Mouse (Mus musculus) stomach, embryonic 15.5 days (tissue): Measurements from ENCODE around the gene Kcna6. TPM values are rescaled to one million over a fixed set of nuclear protein-coding genes. Genes with fewer than 3 reads are reported as not detected.

Source experiments
- ATAC-seq: fragments of 200-750 bp; cut with Nextera tagmentation; 2 replicates; pipeline ENCODE4 v1.8.0; 2017; ENCODE audit warnings: low read depth, moderate number of reproducible peaks, moderate TSS enrichment; ENCODE audit not compliant: insufficient read depth, low FRiP score
- H3K27ac ChIP-seq: fragments of 300-500 bp; sonication (generic); 2 replicates; pipeline ENCODE4 v1.5.1; 2015; ENCODE audit warnings: mild to moderate bottlenecking, inconsistent platforms
- H3K27me3 ChIP-seq: fragments of 300-500 bp; sonication (generic); replicated peaks from 2 replicates; pipeline ENCODE4 v1.6.1; 2015; ENCODE audit warnings: inconsistent platforms
- H3K36me3 ChIP-seq: fragments of 300-500 bp; sonication (generic); 2 replicates; pipeline ENCODE4 v1.6.1; 2015; ENCODE audit warnings: inconsistent platforms
- H3K4me1 ChIP-seq: fragments of 300-500 bp; sonication (generic); 2 replicates; pipeline ENCODE4 v1.6.1; 2015; ENCODE audit warnings: inconsistent platforms
- H3K4me2 ChIP-seq: fragments of 300-500 bp; sonication (generic); 2 replicates; pipeline ENCODE4 v1.6.1; 2015; ENCODE audit warnings: mild to moderate bottlenecking, inconsistent platforms
- H3K4me3 ChIP-seq: fragments of 300-500 bp; sonication (generic); replicated peaks from 2 replicates; pipeline ENCODE4 v1.5.1; 2015; ENCODE audit warnings: inconsistent platforms
- H3K9ac ChIP-seq: fragments of 300-500 bp; sonication (generic); 2 replicates; pipeline ENCODE4 v1.6.1; 2015; ENCODE audit warnings: inconsistent platforms
- H3K9me3 ChIP-seq: fragments of 300-500 bp; sonication (generic); 2 replicates; pipeline ENCODE4 v1.6.1; 2016; ENCODE audit warnings: inconsistent platforms
- WGBS: fragments of 180-500 bp; shearing (Covaris S2); methylation state at CpG from one replicate; pipeline ENCODE4 v1.1.7; 2015; 5-methylcytosine and 5-hydroxymethylcytosine counted together
- polyA plus RNA-seq: library from polyadenylated mRNA; unstranded; fragments of >200 nt; fragmentation: Nextera tagmentation; extraction: Ambion mirVana; gene quantifications from 2 replicates; pipeline ENCODE4 v1.2.1, GENCODE M21; 2015

The Kcna6 gene
- polyA plus RNA-seq, 1 experiment from 2014 or later: 2.8 TPM

DNA sequence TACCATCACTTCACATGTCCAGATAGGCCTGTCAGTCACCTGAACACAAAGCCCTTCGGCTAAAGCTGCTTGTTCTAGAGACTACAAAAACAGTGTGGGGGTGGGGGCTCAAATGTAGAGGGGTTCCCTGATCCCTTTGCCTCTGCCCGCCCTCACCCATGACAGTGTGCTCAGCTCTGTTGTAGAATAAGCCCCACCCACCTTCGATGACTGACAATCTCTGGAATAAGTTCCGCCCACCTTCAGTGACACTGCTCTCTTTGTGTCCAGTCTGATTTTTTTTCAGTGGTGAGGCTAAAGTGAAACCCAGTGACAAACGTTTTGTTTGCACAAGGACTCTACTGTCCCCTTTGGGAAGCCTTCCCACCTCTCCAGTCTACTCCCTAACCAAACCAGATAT is 26.1 kb upstream of the Kcna6 start:
- WGBS: 59% methylated on average over 5 of the region's 5 CpGs
- Histone ChIP-seq H3K9me3 (no peaks in the 10 kb centered on the region), H3K27me3 (no peaks in the 10 kb centered on the region), H3K4me2 (no peak overlapping the region), H3K4me1 (0 out of 2 replicates have a peak, but pooled peaks cover 2% of the 10 kb centered on the region), H3K4me3 (no peak overlapping the region), H3K9ac (no peak overlapping the region), H3K27ac (no peak overlapping the region), H3K36me3 (no peaks in the 10 kb centered on the region)
- no peak for ATAC-seq

DNA sequence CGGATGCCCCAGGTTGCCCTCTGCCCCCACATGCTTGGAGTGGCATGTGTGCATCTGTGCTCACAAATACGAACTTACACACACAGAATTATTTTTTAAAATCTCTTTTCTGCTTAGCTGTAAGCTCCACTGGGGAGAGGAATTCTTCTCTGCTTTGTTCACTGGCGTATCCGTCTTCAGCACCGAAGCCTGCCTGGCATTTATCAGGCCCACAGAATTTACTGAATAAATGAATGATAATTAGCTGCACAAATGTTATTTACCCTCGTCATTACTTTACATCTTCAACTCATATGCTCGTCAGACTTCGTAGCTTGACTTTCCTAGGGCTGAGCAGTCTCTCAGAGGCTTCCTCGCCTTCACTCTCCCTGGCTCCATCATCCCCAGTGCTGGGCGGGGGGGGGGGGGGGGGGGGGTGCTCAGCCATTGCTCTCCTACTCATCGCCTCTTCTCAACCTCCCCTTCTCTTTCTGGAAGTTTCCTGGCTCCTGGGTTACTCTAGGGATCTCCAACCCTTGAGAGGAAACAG is 24.2 kb upstream of the Kcna6 start:
- no peak overlapping the region for H3K27ac ChIP-seq
- H3K36me3 ChIP-seq: no peaks in the 10 kb centered on the region
- no peaks in the 10 kb centered on the region for H3K9me3 ChIP-seq
- 0 out of 2 replicates have a peak, but pooled peaks cover 2% of the 10 kb centered on the region for H3K4me1 ChIP-seq
- H3K27me3 ChIP-seq: no peaks in the 10 kb centered on the region
- H3K4me3 ChIP-seq: no peak overlapping the region
- ATAC-seq: no peak
- 79% methylated on average over 10 of the region's 11 CpGs for WGBS
- H3K9ac ChIP-seq: no peak overlapping the region
- no peak overlapping the region for H3K4me2 ChIP-seq

DNA sequence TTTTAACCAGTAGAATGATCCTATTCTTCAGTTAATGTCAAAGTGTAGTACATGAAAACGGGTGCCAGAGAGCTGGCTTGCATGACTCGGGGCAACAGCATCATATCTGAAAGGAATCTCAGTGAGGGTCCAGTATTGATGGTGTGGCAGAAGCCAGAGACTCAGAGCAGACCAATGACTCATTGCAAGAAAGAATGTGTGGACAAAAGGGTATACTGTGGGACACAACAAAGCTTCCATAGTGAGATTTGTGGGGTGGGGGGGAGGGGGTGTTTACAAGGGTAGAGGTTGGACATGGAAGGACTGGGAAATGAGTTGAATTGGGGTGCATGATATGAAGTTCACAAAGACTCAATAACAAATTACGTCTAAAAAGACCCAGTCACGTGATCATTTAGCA is 20.9 kb upstream of the Kcna6 start:
- Histone ChIP-seq H3K36me3 (no peaks in the 10 kb centered on the region), H3K27me3 (no peaks in the 10 kb centered on the region), H3K4me3 (no peak overlapping the region), H3K9me3 (no peaks in the 10 kb centered on the region), H3K4me1 (no peaks in the 10 kb centered on the region), H3K27ac (no peak overlapping the region), H3K9ac (no peak overlapping the region), H3K4me2 (no peak overlapping the region)
- 83% methylated on average over 4 of the region's 4 CpGs for WGBS
- no peak for ATAC-seq

DNA sequence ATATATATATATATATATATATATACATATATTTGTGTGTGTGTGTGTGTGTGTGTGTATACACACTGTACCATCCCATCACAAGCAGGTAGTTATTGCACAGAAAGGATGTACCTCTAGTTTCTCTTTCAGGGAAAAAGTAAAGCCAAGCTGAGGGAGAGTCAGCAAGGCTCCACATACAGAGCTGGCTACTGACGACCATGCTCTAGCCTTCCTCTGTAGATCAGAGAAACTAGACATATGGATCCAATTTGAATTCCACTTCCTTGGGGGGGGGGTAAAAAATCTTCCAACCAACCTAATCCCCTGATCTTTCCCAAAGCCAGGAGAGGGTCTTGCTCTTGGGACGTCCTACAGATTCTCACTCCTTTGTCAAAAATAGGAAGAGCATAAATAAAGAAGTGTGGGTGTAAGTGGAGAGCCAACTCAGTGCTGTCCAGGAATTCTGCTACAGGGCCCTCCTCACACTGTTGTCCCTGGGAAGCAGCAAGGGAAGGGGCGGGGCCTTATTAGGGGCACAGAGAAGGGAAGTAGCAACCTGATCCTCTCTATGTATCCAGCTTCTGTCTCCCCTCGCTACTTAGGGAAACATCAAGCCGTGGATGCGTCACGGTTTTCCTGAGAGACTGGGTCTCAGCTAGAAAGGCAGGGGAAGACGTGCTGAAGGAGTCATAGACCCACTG is 15.4 kb upstream of the Kcna6 start:
- Histone ChIP-seq H3K36me3 (no peaks in the 10 kb centered on the region), H3K4me2 (no peak overlapping the region), H3K4me1 (no peaks in the 10 kb centered on the region), H3K9me3 (no peaks in the 10 kb centered on the region), H3K4me3 (no peak overlapping the region), H3K27ac (no peak overlapping the region), H3K9ac (no peak overlapping the region), H3K27me3 (no peaks in the 10 kb centered on the region)
- WGBS: 27% methylated on average over 8 of the region's 8 CpGs
- peak; percentile 58; the same call in 1 of the 2 replicates for ATAC-seq

DNA sequence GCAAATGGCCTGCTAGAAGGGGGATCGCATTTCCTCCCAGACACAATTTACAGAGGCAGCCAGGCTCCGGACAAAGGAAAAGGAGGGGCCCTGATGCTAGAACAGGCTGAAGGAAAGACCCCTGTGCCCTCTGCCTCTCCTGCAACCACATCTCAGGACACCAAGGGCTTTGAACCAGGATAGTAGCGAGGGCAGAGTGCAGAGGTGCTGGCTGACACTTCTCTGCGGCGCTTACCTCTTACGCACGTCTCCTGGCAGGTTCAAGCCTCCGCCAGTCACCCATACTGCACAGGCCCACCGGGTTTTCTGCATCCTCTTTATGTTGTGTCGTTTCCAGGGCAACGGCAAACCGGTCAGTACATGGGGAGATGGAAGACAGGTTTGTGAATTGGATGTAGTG is 12.0 kb upstream of the Kcna6 start:
- Histone ChIP-seq H3K27me3 (no peaks in the 10 kb centered on the region), H3K9ac (no peak overlapping the region), H3K36me3 (no peaks in the 10 kb centered on the region), H3K9me3 (no peaks in the 10 kb centered on the region), H3K4me2 (no peak overlapping the region), H3K27ac (no peak overlapping the region), H3K4me1 (no peaks in the 10 kb centered on the region), H3K4me3 (no peak overlapping the region)
- no peak for ATAC-seq
- 41% methylated on average over 12 of the region's 12 CpGs for WGBS

DNA sequence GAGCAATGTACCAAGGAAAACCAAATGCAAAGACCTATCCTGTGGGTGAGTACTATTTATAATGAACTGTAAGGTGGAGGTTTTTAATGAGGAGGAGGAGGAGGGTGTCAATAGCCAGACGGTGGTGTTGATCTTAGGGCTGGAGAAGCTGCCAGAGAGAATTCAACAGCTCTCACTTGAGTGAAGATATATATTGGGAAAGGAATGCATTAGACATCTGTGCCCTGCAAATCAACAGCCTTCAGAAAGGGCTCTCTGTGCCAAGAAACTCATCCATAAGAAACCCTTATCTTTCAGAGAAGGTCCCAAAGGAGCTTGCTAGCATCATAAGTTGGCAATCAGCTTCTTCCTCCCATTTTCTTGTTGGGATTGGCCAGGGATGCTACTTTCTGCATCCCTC is 5.4 kb upstream of the Kcna6 start:
- Histone ChIP-seq H3K4me3 (no peak overlapping the region), H3K4me1 (no peaks in the 10 kb centered on the region), H3K9ac (no peak overlapping the region), H3K36me3 (no peaks in the 10 kb centered on the region), H3K4me2 (no peak overlapping the region), H3K27ac (no peak overlapping the region), H3K9me3 (no peaks in the 10 kb centered on the region), H3K27me3 (0 out of 2 replicates have a peak, but pooled peaks cover 7% of the 10 kb centered on the region)
- 28% methylated on average over 1 of the region's 1 CpGs for WGBS
- ATAC-seq: no peak

DNA sequence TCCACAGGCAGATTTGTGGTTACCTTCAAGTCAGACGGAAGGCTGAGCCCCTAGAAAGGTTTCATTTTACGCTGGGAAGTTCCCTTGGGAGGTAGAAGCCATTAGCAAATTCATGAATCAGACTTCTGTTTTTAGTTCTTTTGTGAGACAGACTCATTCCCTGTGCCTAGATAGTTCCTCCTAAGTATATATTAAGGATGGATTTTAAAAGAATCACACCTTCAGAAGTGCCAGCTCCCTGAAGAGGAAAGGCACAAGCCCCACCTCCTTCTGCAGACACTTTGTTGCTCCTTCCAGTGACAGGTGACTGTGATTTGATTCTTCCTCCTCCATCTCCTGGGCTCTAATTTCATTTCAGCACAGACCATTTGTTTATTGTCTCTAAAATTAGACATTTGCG is 2.1 kb upstream of the Kcna6 start:
- H3K27ac ChIP-seq: no peak overlapping the region
- 64% methylated on average over 3 of the region's 3 CpGs for WGBS
- peaks cover 16% of the 10 kb centered on the region; the same call in 1 of the 2 replicates for H3K4me1 ChIP-seq
- ATAC-seq: no peak
- no peaks in the 10 kb centered on the region for H3K36me3 ChIP-seq
- no peak overlapping the region for H3K4me3 ChIP-seq
- no peak overlapping the region for H3K4me2 ChIP-seq
- H3K9me3 ChIP-seq: no peaks in the 10 kb centered on the region
- H3K27me3 ChIP-seq: peaks cover 33% of the 10 kb centered on the region
- no peak overlapping the region for H3K9ac ChIP-seq

DNA sequence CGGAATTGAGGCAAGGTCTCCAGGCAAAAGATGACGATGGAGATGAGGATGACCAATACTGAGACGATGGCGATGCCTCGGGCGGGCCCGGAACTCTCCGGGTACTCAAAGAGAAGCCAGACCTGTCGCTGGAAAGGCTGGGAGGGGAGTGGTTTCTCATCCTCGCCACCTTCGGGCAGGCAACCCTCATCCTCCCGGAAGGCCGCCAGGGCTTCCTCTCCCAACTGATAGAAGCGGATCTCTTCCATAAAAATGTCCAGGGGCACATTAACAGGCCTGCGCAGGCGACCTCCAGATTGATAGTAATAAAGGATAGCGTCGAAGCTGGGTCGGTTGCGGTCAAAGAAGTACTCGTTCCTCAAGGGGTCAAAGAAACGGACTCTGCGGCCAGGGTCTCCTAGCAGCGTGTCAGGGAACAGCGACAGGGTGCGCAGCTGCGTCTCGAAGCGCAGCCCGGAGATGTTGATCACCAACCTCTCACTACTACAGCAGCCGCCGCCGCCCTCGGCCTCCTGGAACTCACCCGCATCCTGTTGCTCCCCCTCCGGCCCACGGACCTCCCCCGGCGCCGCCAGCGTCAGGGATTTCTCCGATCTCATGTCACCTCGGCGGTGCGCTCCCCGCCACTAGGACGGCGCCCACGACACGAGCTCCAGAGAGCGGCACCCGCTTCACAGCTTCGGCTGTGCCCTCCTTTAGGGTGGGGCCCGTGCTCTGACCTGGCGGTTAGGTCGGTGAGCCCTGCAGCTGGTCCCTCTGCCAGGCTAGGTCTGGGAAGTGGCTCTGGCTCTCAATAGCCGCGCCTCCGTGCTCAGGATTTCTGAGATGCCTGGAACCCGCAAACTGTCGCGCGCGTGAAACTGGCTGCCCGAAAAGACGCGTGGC is 906 bp downstream of the Kcna6 start:
- Histone ChIP-seq H3K27me3 (peaks cover 37% of the 10 kb centered on the region), H3K4me3 (peak overlapping the region; percentile 48), H3K4me1 (peaks cover 16% of the 10 kb centered on the region; the same call in 1 of the 2 replicates), H3K9ac (no peak overlapping the region), H3K27ac (no peak overlapping the region), H3K4me2 (peak overlapping the region; percentile 95), H3K9me3 (no peaks in the 10 kb centered on the region), H3K36me3 (no peaks in the 10 kb centered on the region)
- no peak for ATAC-seq
- WGBS: 2% methylated on average over 67 of the region's 67 CpGs

DNA sequence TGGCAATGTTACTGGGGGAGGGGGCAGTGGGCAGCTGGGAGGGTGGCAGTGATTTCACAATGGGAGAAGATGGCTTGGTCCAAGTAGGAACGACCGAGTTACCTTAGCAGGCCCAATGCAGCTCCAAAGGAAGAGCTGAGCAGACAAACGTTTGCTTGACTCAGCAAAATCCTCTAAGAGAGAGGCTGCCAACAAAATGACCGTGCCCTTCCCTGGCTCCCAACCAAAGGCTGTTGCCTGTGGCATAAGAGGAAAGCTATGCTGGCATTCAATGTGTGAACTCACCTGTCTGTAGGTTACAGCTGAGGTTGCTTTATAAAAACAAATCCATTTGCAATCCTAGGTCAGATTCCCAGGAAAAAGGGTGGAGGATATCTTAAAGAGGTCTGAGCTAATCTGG is 3.5 kb downstream of the Kcna6 start:
- Histone ChIP-seq H3K27ac (no peak overlapping the region), H3K27me3 (peaks cover 36% of the 10 kb centered on the region), H3K9me3 (no peaks in the 10 kb centered on the region), H3K4me2 (no peak overlapping the region), H3K9ac (no peak overlapping the region), H3K4me3 (no peak overlapping the region), H3K36me3 (no peaks in the 10 kb centered on the region), H3K4me1 (peaks cover 16% of the 10 kb centered on the region; the same call in 1 of the 2 replicates)
- 71% methylated on average over 4 of the region's 4 CpGs for WGBS
- ATAC-seq: no peak

DNA sequence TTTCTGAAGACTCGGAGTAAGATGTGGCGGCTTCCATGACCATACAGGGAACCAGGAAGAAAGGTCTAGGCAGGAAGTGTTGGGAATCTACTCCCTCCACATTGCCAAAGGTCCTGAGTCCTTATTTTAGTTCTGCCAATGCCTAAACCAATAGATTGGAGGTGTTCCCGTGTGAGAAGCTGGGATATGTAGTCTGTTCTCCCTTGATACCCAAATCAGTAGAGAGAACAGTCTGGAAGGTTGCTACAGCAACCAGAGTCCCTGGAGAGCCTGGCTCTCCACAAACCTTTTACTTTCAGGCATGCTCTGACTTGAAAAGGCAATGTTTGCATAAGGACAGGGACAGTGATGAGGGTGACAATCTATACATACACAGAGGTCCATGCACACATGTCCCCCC is 4.7 kb downstream of the Kcna6 start:
- no peak overlapping the region for H3K4me2 ChIP-seq
- peaks cover 30% of the 10 kb centered on the region for H3K27me3 ChIP-seq
- H3K36me3 ChIP-seq: no peaks in the 10 kb centered on the region
- no peaks in the 10 kb centered on the region for H3K9me3 ChIP-seq
- no peak overlapping the region for H3K4me3 ChIP-seq
- peaks cover 16% of the 10 kb centered on the region; the same call in 1 of the 2 replicates for H3K4me1 ChIP-seq
- H3K9ac ChIP-seq: no peak overlapping the region
- 68% methylated on average over 3 of the region's 3 CpGs for WGBS
- ATAC-seq: no peak
- H3K27ac ChIP-seq: no peak overlapping the region

DNA sequence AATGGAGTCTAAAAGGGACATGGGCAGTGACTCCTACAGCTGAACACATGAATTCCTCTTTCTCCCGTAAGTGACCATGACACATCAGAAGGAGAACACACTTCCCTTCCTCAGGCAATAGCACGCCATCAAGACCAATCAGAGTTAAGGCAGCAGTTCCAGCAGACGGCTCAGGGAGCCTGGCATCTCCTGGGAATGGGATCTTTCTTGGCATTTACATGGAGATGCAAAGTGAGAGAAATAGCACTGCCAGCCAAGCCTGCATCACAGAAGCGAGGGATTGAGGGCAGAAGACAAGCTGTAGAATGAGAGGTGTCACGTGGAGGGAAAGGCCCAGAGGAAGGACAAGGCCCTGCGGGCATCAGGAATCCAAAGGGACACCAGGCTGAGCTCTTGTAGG is 7.8 kb downstream of the Kcna6 start:
- H3K4me1 ChIP-seq: no peaks in the 10 kb centered on the region
- no peaks in the 10 kb centered on the region for H3K9me3 ChIP-seq
- no peak overlapping the region for H3K27ac ChIP-seq
- H3K4me2 ChIP-seq: no peak overlapping the region
- H3K9ac ChIP-seq: no peak overlapping the region
- H3K27me3 ChIP-seq: peaks cover 4% of the 10 kb centered on the region; the same call in 1 of the 2 replicates
- no peak overlapping the region for H3K4me3 ChIP-seq
- H3K36me3 ChIP-seq: no peaks in the 10 kb centered on the region
- WGBS: 77% methylated on average over 6 of the region's 6 CpGs
- ATAC-seq: no peak

DNA sequence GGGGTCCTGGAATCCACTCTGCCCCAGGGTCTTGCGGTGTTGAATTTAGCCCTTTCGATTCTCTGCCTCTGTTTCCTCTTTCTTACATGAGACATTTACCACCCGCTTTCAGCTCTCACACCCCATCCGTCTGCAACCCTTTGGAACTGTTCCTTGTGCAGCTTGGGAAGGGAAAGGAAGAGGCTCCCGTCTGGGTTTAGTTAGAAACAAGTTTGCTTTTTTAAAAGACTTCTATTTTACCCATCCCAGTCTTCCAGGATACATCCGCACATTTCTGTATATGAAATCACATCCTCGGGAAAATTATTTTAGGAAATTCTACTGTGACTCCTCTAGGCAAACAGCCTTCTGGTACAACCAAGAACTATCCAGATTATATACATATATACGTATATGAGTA is 11.7 kb downstream of the Kcna6 start:
- H3K4me1 ChIP-seq: no peaks in the 10 kb centered on the region
- ATAC-seq: no peak
- H3K36me3 ChIP-seq: no peaks in the 10 kb centered on the region
- H3K9me3 ChIP-seq: no peaks in the 10 kb centered on the region
- no peaks in the 10 kb centered on the region for H3K27me3 ChIP-seq
- 80% methylated on average over 8 of the region's 8 CpGs for WGBS
- no peak overlapping the region for H3K4me3 ChIP-seq
- no peak overlapping the region for H3K9ac ChIP-seq
- H3K27ac ChIP-seq: no peak overlapping the region
- no peak overlapping the region for H3K4me2 ChIP-seq
